Mouse (Mus musculus) lung, embryonic 15.5 days (tissue): ENCODE measurements at regions not wholly inside any gene's neighbourhood (a gene's known extent, or its start where the extent isn't known, plus 50 kb on each side); places are given as distances from the start of the nearest gene placed in this dataset.

Source experiments
- ATAC-seq: fragments of 200-750 bp; cut with Nextera tagmentation; 2 replicates; pipeline ENCODE4 v1.8.0; 2017; ENCODE audit warnings: moderate number of reproducible peaks, borderline replicate concordance; ENCODE audit not compliant: low FRiP score, low TSS enrichment; ENCODE audit errors: extremely low read depth
- H3K27ac ChIP-seq: fragments of 300-500 bp; sonication (generic); 2 replicates; pipeline ENCODE4 v1.5.1; 2015; ENCODE audit warnings: moderate library complexity, mild to moderate bottlenecking, inconsistent platforms
- H3K27me3 ChIP-seq: fragments of 300-500 bp; sonication (generic); 2 replicates; pipeline ENCODE4 v1.6.1; 2015; ENCODE audit warnings: inconsistent platforms
- H3K36me3 ChIP-seq: fragments of 300-500 bp; sonication (generic); 2 replicates; pipeline ENCODE4 v1.6.1; 2015; ENCODE audit warnings: inconsistent platforms
- H3K4me1 ChIP-seq: fragments of 300-500 bp; sonication (generic); 2 replicates; pipeline ENCODE4 v1.6.1; 2015; ENCODE audit warnings: inconsistent platforms
- H3K4me2 ChIP-seq: fragments of 300-500 bp; sonication (generic); 2 replicates; pipeline ENCODE4 v1.6.1; 2015; ENCODE audit warnings: inconsistent platforms, mild to moderate bottlenecking, moderate library complexity
- H3K4me3 ChIP-seq: fragments of 300-500 bp; sonication (generic); 2 replicates; pipeline ENCODE4 v1.5.1; 2015; ENCODE audit warnings: mild to moderate bottlenecking, inconsistent platforms
- H3K9ac ChIP-seq: fragments of 300-500 bp; sonication (generic); 2 replicates; pipeline ENCODE4 v1.6.1; 2015; ENCODE audit warnings: inconsistent platforms
- H3K9me3 ChIP-seq: fragments of 300-500 bp; sonication (generic); 2 replicates; pipeline ENCODE4 v1.6.1; 2016; ENCODE audit warnings: inconsistent platforms
- WGBS: fragments of 180-500 bp; shearing (Covaris S2); methylation state at CpG from one replicate; pipeline ENCODE4 v1.1.7; 2015; 5-methylcytosine and 5-hydroxymethylcytosine counted together

DNA sequence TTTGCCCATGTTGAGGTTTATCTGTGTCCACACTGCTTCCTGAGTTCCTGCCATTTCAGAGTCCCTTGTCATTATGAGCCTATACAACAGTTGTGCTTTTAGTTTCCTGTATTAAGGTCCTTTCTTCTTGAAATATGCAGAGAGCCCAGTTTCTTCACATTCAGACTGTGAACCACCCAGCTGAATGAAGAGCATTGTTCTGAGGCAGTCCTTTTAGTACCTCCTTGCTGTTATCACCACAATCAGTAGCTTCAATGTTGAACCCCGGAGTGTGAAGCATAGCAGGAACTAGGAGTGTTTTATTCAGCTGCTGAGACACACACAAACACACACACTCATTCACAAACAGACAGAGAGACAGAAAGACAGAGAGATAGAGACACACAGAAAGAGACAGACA, 1452.1 kb downstream of the Gsdmc2 start:
- 38% methylated on average over 1 of the region's 1 CpGs for WGBS
- Histone ChIP-seq H3K4me2 (no peak overlapping the region), H3K4me1 (peaks cover 6% of the 10 kb centered on the region; the same call in 1 of the 2 replicates), H3K9ac (no peak overlapping the region), H3K9me3 (no peaks in the 10 kb centered on the region), H3K27ac (no peak overlapping the region), H3K36me3 (no peaks in the 10 kb centered on the region), H3K4me3 (no peak overlapping the region), H3K27me3 (no peaks in the 10 kb centered on the region)
- 0 out of 2 replicates have a peak, but pooled peaks have one; percentile 19 for ATAC-seq

DNA sequence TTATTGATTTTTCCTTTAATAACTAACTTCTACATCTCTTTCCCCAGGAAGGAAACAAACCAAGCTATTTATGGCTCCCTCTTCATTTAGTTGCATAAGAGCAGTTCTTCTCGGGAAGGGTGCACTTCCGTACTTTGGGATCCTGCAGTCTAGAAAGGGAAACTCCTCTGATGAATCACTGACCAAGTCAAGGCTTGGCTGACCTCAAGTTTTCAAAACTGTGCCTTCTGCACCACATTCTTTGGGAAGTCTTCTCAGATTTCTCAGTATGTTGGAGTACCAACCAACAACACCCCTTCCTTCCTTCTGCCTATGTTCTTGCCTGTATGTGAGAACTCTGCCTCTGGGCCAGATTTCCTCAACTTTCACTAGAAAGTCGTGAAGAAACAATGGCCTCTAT, 1452.6 kb downstream of the Gsdmc2 start:
- no peaks in the 10 kb centered on the region for H3K36me3 ChIP-seq
- H3K4me1 ChIP-seq: peaks cover 6% of the 10 kb centered on the region; the same call in 1 of the 2 replicates
- no peak overlapping the region for H3K4me3 ChIP-seq
- WGBS: 49% methylated on average over 3 of the region's 3 CpGs
- ATAC-seq: no peak
- H3K27me3 ChIP-seq: no peaks in the 10 kb centered on the region
- H3K9me3 ChIP-seq: no peaks in the 10 kb centered on the region
- H3K9ac ChIP-seq: no peak overlapping the region
- H3K4me2 ChIP-seq: no peak overlapping the region
- H3K27ac ChIP-seq: no peak overlapping the region

DNA sequence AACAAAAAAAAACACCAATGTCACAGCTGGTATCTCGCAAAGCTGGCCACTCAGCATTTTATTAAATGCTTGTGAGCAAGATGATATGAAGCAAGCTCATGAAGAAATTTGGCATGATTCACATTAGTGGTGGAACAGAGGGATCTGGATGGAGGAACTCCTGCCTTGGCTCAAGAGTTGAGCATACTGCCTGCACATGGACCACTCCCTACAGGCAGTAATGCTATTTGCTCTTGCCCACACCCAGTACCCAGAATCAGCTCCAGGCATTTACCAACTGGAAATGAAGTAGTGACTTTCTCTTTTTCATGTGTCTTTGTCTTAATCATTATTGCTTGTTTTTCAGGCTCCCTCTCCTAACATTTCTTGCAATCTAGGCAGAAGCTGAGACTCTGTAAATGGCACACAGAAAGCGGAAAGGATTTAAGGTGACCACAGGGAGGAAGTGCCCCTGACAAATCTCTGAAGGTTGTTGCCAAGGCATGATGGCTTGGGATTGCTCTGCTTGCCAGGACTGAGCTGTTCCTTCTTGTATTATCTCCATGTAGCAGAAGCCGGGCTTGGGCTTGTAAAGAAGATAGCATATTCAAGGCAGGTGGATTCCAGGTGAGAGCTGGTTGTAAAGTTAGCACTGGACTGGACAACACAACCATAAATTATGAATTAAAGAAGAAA, 1455.4 kb downstream of the Gsdmc2 start:
- Histone ChIP-seq H3K9me3 (no peaks in the 10 kb centered on the region), H3K4me3 (no peak overlapping the region), H3K27ac (no peak overlapping the region), H3K36me3 (no peaks in the 10 kb centered on the region), H3K4me2 (no peak overlapping the region), H3K9ac (no peak overlapping the region), H3K4me1 (no peaks in the 10 kb centered on the region), H3K27me3 (no peaks in the 10 kb centered on the region)
- WGBS: 83% methylated on average over 3 of the region's 3 CpGs
- no peak for ATAC-seq

DNA sequence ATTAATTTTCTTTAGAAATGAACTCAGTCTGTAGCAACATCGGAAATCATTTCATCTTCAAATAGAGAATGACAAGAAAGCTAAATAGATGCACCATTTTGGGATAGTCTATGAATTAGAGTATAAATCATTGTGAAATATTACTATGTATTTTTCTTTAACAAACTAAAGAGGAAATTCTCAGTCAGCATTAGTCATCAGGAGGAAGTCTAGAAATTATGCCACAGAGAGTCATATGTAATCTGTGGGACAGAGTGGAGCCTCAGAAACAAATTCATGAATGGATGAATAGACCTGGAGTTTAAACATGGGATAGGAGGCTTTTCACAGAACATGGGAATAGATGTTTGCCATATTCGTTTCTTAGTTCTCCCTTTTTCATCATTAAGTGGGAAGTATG, 1459.4 kb upstream of the A1bg start:
- no peaks in the 10 kb centered on the region for H3K27me3 ChIP-seq
- H3K4me2 ChIP-seq: no peak overlapping the region
- H3K4me3 ChIP-seq: no peak overlapping the region
- no peak overlapping the region for H3K9ac ChIP-seq
- no peak overlapping the region for H3K27ac ChIP-seq
- no peak for ATAC-seq
- WGBS: 76% methylated on average over 2 of the region's 2 CpGs
- no peaks in the 10 kb centered on the region for H3K4me1 ChIP-seq
- H3K36me3 ChIP-seq: no peaks in the 10 kb centered on the region
- no peaks in the 10 kb centered on the region for H3K9me3 ChIP-seq

- H3K27me3 ChIP-seq: no peaks in the 10 kb centered on the region
- 68% methylated on average over 3 of the region's 3 CpGs for WGBS
- H3K9ac ChIP-seq: no peak overlapping the region
- no peak overlapping the region for H3K4me2 ChIP-seq
- H3K27ac ChIP-seq: no peak overlapping the region
- H3K9me3 ChIP-seq: no peaks in the 10 kb centered on the region
- no peaks in the 10 kb centered on the region for H3K36me3 ChIP-seq
- H3K4me3 ChIP-seq: no peak overlapping the region
- no peak for ATAC-seq
- no peaks in the 10 kb centered on the region for H3K4me1 ChIP-seq
These were observed 1451.8 kb upstream of the A1bg start for GRCm38 (mm10) chr15:62374641-62375040.

DNA sequence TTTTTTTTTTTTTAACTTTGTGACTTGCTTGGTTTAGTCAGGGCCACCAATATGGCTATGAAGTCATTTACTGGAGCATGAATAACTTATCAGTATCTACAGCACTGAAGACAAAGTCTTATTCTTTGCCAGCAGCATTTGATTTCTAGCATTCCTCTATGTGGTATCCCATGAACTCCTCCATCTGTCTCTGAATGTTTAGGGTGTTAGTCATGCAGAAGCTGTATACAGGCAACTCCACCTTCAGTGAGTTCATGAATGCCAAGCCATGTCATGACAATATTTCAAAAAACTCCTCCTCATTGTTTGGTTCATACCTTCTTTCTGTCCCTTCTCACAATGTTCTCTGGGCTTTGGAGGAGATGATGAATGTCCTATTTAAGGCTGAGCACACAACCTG, 1438.4 kb upstream of the A1bg start:
- Histone ChIP-seq H3K4me2 (no peak overlapping the region), H3K9me3 (no peaks in the 10 kb centered on the region), H3K27me3 (no peaks in the 10 kb centered on the region), H3K27ac (no peak overlapping the region), H3K9ac (no peak overlapping the region), H3K4me3 (no peak overlapping the region), H3K4me1 (no peaks in the 10 kb centered on the region), H3K36me3 (no peaks in the 10 kb centered on the region)
- ATAC-seq: no peak

DNA sequence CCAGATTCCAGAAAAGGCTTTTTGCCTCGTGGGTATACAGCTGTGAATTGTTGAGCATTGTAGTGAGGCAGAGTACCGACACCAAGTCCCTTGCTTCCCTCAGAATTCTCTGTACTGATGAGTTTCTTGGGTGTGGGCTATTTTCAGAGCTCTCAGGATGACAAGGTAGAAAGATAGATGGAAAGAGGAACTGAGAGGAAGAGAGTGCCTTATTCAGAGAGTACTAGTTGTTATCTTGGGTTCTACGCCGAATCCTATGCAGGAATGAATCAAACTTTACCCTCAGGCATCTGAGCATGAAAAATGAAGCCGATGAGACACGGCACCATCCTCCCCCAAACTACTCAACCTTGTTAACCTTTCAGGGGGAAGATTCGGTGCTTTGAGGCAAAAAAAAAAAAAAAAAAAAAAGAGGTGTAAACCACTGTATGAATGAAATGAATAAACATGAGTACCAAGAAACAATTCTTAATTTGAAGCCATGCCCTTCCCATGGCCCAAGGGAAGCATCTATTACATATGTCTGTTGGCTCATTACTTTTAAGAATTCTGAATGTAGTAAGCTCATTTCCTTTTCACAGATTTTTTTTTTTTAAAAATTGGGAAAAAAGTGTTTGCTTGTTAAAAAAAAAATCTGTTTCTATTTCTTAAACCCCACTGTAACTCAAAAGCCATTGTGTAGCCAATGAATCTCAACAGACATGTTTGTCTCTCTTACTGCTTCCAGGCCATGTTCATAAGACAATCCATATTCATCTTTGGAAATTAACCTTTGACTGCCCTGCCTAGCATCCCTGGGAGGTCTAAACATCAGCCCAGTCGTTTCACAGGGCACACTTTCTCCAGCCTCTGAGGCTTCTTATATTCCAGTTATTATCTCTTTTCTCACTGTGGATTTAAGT, 1435.8 kb upstream of the A1bg start:
- WGBS: 73% methylated on average over 8 of the region's 8 CpGs
- Histone ChIP-seq H3K27ac (no peak overlapping the region), H3K4me2 (no peak overlapping the region), H3K27me3 (no peaks in the 10 kb centered on the region), H3K9ac (no peak overlapping the region), H3K9me3 (no peaks in the 10 kb centered on the region), H3K36me3 (no peaks in the 10 kb centered on the region), H3K4me1 (no peaks in the 10 kb centered on the region), H3K4me3 (no peak overlapping the region)
- ATAC-seq: no peak

GRCm38 (mm10) chr15:62353786-62354185, 1431.0 kb upstream of the A1bg start:
- H3K9me3 ChIP-seq: no peaks in the 10 kb centered on the region
- no peak overlapping the region for H3K27ac ChIP-seq
- WGBS: 64% methylated on average over 4 of the region's 4 CpGs
- H3K36me3 ChIP-seq: no peaks in the 10 kb centered on the region
- no peak overlapping the region for H3K9ac ChIP-seq
- no peaks in the 10 kb centered on the region for H3K27me3 ChIP-seq
- no peak overlapping the region for H3K4me3 ChIP-seq
- no peak for ATAC-seq
- H3K4me1 ChIP-seq: no peaks in the 10 kb centered on the region
- no peak overlapping the region for H3K4me2 ChIP-seq

GRCm38 (mm10) chr15:62350862-62351757, 1428.3 kb upstream of the A1bg start:
- ATAC-seq: no peak
- Histone ChIP-seq H3K36me3 (no peaks in the 10 kb centered on the region), H3K27ac (no peak overlapping the region), H3K9me3 (no peaks in the 10 kb centered on the region), H3K9ac (no peak overlapping the region), H3K27me3 (no peaks in the 10 kb centered on the region), H3K4me2 (no peak overlapping the region), H3K4me3 (no peak overlapping the region), H3K4me1 (no peaks in the 10 kb centered on the region)
- WGBS: 77% methylated on average over 6 of the region's 6 CpGs

GRCm38 (mm10) chr15:62349981-62350380, 1427.2 kb upstream of the A1bg start:
- H3K9me3 ChIP-seq: no peaks in the 10 kb centered on the region
- H3K4me2 ChIP-seq: no peak overlapping the region
- no peaks in the 10 kb centered on the region for H3K36me3 ChIP-seq
- no peaks in the 10 kb centered on the region for H3K4me1 ChIP-seq
- no peak overlapping the region for H3K4me3 ChIP-seq
- WGBS: 94% methylated on average over 3 of the region's 3 CpGs
- no peak for ATAC-seq
- no peaks in the 10 kb centered on the region for H3K27me3 ChIP-seq
- H3K9ac ChIP-seq: no peak overlapping the region
- H3K27ac ChIP-seq: no peak overlapping the region

DNA sequence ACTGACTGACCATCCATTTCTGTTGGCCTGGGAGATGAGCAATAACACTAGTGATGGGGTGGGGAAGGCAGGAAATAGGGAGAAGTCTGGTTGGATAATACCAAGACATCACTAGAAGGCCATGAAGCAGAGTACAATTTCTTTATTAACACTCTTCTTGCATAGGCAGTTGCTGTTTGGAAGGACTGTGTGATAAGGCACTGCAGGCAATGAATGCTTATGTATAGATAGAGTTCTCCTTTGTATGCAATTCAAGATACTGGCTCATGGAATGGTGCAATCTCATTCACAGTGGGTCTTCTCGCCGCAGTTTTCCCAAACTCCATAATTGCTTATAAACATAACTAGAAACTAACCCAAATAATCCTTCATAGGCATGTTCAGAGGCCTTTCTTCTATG, 1426.1 kb upstream of the A1bg start:
- Histone ChIP-seq H3K36me3 (no peaks in the 10 kb centered on the region), H3K27me3 (no peaks in the 10 kb centered on the region), H3K4me3 (no peak overlapping the region), H3K9ac (no peak overlapping the region), H3K4me2 (no peak overlapping the region), H3K27ac (no peak overlapping the region), H3K4me1 (no peaks in the 10 kb centered on the region), H3K9me3 (no peaks in the 10 kb centered on the region)
- ATAC-seq: no peak
- 82% methylated on average over 2 of the region's 2 CpGs for WGBS

DNA sequence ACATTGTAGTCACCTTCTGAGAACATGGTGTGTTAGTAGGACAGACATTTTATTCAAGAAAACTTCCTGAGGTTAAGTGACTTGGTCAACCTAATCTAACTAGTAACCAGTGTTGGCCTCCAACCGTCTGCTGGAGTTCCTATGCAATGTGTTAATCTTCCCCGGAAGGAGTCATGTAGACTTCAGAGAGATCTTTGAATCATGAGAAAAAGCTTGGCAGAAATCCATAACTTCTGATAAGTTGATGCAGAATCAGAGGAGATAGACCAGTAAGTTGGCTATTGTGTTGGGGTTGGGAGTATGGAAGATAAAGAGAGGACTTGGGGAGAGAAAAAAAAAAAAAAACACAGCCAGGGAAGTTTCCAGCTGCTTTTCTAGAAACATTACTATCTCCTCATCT, 1424.9 kb upstream of the A1bg start:
- no peaks in the 10 kb centered on the region for H3K27me3 ChIP-seq
- H3K9ac ChIP-seq: no peak overlapping the region
- WGBS: 60% methylated on average over 2 of the region's 2 CpGs
- no peaks in the 10 kb centered on the region for H3K9me3 ChIP-seq
- H3K27ac ChIP-seq: no peak overlapping the region
- H3K4me2 ChIP-seq: no peak overlapping the region
- no peak overlapping the region for H3K4me3 ChIP-seq
- no peaks in the 10 kb centered on the region for H3K4me1 ChIP-seq
- no peak for ATAC-seq
- no peaks in the 10 kb centered on the region for H3K36me3 ChIP-seq
